Mouse (Mus musculus) liver, adult 2 months (tissue): ENCODE data around the gene Sptssb. TPM values are rescaled to one million over a fixed set of nuclear protein-coding genes. Genes with fewer than 3 reads are reported as not detected.

ENCODE experiments used
- DNase-seq: peaks from one replicate; pipeline ENCODE4 v3.0.0-alpha.2; 2011; ENCODE audit warnings: low read depth, low spot score; ENCODE audit errors: extremely low read depth
- H3K27ac ChIP-seq: fragments of 200-500 bp; replicated peaks from 2 replicates; pipeline ENCODE4 v1.5.1; 2012; ENCODE audit warnings: low read depth, mild to moderate bottlenecking, control low read depth, inconsistent platforms, low read length; ENCODE audit not compliant: insufficient read depth
- H3K27me3 ChIP-seq: fragments of 200-500 bp; 2 replicates; pipeline ENCODE4 v1.6.1; 2012; ENCODE audit warnings: mild to moderate bottlenecking, moderate library complexity, low read length, inconsistent platforms; ENCODE audit not compliant: control insufficient read depth, insufficient read depth
- H3K36me3 ChIP-seq: fragments of 200-500 bp; 2 replicates; pipeline ENCODE4 v1.6.1; 2012; ENCODE audit warnings: low read length, inconsistent platforms; ENCODE audit not compliant: control insufficient read depth, insufficient read depth
- H3K4me1 ChIP-seq: fragments of 200-500 bp; 2 replicates; pipeline ENCODE4 v1.6.1; 2011; ENCODE audit warnings: low read length; ENCODE audit not compliant: control insufficient read depth, insufficient read depth
- H3K4me3 ChIP-seq: fragments of 200-500 bp; 2 replicates; pipeline ENCODE4 v1.5.1; 2011; ENCODE audit warnings: low read depth, mild to moderate bottlenecking, control low read depth, low read length, moderate library complexity; ENCODE audit not compliant: insufficient read depth
- H3K79me2 ChIP-seq: fragments of 200-500 bp; 2 replicates; pipeline ENCODE4 v1.6.1; 2012; ENCODE audit warnings: inconsistent platforms, mild to moderate bottlenecking, low read length, moderate library complexity; ENCODE audit not compliant: control insufficient read depth, insufficient read depth
- H3K9ac ChIP-seq: fragments of 200-500 bp; 2 replicates; pipeline ENCODE4 v1.6.1; 2012; ENCODE audit warnings: low read depth, mild to moderate bottlenecking, control low read depth, inconsistent platforms, low read length
- CTCF ChIP-seq: fragments of 200-500 bp; IDR thresholded peaks from 2 replicates; pipeline ENCODE4 v1.5.1; 2011; ENCODE audit warnings: low read depth, low read length, control low read depth
- POLR2A ChIP-seq: fragments of 200-500 bp; IDR thresholded peaks from 2 replicates; pipeline ENCODE4 v1.6.1; 2011; ENCODE audit warnings: low read length, control low read depth; ENCODE audit not compliant: insufficient read depth; ENCODE audit errors: extremely low read depth
- WGBS: fragments of 180-500 bp; shearing (Covaris S2); methylation state at CpG from one replicate; pipeline ENCODE4 v1.1.7; 2018; 5-methylcytosine and 5-hydroxymethylcytosine counted together
- polyA plus RNA-seq: library from polyadenylated mRNA; depleted of rRNA; stranded (reverse); fragments of >200 nt; gene quantifications from 2 replicates; pipeline ENCODE4 v1.2.3, GENCODE M21; 2012; rRNA removed
- total RNA-seq: library from RNA; depleted of rRNA; stranded (reverse); fragments of >200 nt; gene quantifications from 2 replicates; pipeline ENCODE4 v1.2.3, GENCODE M21; 2014; rRNA removed

Sptssb gene
- 0.18 and 0.20 TPM in 2 replicates for total RNA-seq
- 0.64 TPM in 1 of 2 replicates, not detected in the other for polyA plus RNA-seq

DNA sequence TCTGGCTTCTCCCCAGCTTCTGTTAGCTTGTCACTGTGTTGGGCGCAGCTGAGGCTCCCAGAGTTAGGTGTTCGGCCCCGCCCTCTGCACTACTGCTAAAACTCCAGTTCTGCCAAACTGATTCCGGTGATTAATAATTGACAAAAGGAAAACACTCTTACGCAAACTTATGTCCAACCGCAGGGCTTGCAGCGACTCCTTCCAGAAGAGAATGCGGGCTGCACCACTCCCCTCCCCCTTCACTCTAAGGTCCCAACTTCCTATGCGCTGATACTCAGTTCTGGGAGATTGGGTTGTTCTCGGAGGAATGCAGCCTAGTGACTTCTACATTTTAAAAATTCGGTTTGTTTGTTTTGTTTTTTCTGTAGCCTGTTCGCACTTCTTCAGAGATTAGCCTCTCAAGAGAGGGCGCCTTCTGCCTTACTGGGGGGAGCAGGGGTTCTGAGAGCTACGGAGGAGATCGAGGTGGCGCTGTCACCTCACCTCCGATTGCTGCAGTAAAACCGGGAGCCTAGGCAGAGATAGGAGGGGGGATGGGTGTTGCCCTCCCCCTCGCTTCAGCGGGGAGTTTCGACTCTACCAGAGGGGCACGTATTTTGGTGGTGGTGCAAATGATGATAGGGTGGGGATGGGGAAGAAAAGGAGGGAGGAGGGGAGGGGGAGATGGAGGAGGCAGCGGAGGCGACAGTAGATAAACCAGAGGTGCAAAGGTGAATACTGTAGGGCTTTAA lies at the start of gene Sptssb:
Sptssb (minus strand) TSS at position 83 of the 731 bp plus-strand sequence.
- WGBS = 1% methylated on average over 24 of the region's 24 CpGs
- DNase-seq = peak; percentile 93

GRCm38 (mm10) chr3:69908074-69908473 lies 48.3 kb upstream of the Sptssb start:
- H3K27ac ChIP-seq = no peak overlapping the region

More for the DNA sequence above, at the start of gene Sptssb:
- Histone ChIP-seq H3K9ac (peak within 1 kb of the TSS; percentile 21), H3K36me3 (no peaks in the 10 kb centered on the region), H3K27me3 (no peaks in the 10 kb centered on the region), H3K4me1 (peaks cover 9% of the 10 kb centered on the region; the same call in 1 of the 2 replicates), H3K79me2 (no peaks in the 10 kb centered on the region), H3K27ac (no peak within 1 kb of the TSS), H3K4me3 (peak within 1 kb of the TSS; percentile 37; the same call in 1 of the 2 replicates)
- no peak for TF ChIP-seq CTCF
- no peak for TF ChIP-seq POLR2A

GRCm38 (mm10) chr3:69907564-69907963 lies 47.8 kb upstream of the Sptssb start:
- TF ChIP-seq POLR2A = no peak
- TF ChIP-seq CTCF = no peak
- WGBS = 46% methylated on average over 6 of the region's 6 CpGs
- Histone ChIP-seq H3K9ac (no peak overlapping the region), H3K27me3 (no peaks in the 10 kb centered on the region), H3K4me1 (no peaks in the 10 kb centered on the region), H3K4me3 (no peak overlapping the region), H3K27ac (no peak overlapping the region), H3K79me2 (no peaks in the 10 kb centered on the region), H3K36me3 (no peaks in the 10 kb centered on the region)
- DNase-seq = no peak

More at GRCm38 (mm10) chr3:69908074-69908473, 48.3 kb upstream of the Sptssb start:
- DNase-seq = peak; percentile 24
- Histone ChIP-seq H3K4me3 (no peak overlapping the region), H3K79me2 (no peaks in the 10 kb centered on the region), H3K4me1 (no peaks in the 10 kb centered on the region), H3K9ac (no peak overlapping the region), H3K36me3 (no peaks in the 10 kb centered on the region), H3K27me3 (no peaks in the 10 kb centered on the region)
- TF ChIP-seq POLR2A (no peak), CTCF (0 out of 2 replicates have a peak, but pooled peaks have one; percentile 15)
- 48% methylated on average over 4 of the region's 4 CpGs for WGBS

DNA sequence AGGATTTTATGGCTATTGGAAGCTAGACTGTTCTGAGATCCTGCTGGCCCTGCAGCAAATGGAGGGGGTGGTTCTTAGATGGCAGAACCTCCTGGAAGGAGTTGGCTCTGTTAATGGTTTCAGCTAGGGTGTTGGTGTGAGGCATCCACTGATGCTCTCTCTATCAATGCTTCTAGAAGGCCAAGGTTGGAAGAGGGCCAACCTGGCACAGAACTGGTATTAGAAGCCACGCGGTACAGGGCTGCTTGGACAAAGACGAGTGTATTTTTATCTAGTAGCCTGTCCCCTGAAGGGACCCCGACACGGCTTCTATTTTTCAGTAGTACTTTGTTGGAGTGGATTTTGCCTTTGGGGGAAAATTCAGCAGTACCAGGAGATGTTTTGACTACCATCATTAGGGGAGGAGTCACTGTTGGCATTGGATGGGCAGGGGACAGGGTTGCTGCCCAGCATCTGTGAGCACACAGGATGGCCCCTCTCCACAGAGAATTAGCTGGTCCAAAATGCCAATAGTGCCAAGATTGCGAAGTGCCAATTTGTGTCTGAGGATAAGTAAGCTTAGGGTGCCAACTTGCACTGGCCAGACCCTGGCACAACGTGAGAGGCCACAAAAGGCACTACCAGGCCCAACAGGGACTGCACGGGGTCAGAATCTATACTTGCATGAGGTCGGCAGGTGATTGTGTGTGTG lies 43.2 kb upstream of the Sptssb start:
- no peak overlapping the region for H3K27ac ChIP-seq
- no peak for DNase-seq
- H3K4me3 ChIP-seq = no peak overlapping the region
- no peaks in the 10 kb centered on the region for H3K79me2 ChIP-seq
- WGBS = 72% methylated on average over 9 of the region's 9 CpGs
- no peak overlapping the region for H3K9ac ChIP-seq
- no peaks in the 10 kb centered on the region for H3K4me1 ChIP-seq
- no peaks in the 10 kb centered on the region for H3K36me3 ChIP-seq
- H3K27me3 ChIP-seq = no peaks in the 10 kb centered on the region
- TF ChIP-seq CTCF = no peak
- no peak for TF ChIP-seq POLR2A

DNA sequence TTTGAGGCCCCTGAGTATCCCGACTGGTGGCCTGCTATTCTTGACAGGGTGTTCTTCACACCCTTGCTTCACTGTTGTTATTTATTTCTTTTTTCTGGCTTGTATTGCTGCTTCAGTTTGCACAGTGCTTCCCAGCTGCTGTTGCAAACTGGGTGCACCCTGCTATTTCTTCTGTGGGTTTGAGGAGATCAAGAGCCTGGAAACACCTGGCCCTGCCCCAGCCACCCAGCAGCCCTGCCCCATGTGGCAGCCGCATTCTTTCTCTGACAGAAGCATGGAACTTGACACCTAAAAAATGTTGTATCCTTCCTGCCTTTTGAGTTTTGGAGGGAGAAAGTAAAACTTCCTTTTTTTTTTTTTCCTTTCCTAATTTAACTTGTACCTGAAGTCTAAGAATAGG lies 42.6 kb upstream of the Sptssb start:
- TF ChIP-seq POLR2A = no peak
- TF ChIP-seq CTCF = no peak
- H3K4me3 ChIP-seq = no peak overlapping the region
- H3K9ac ChIP-seq = no peak overlapping the region
- no peaks in the 10 kb centered on the region for H3K36me3 ChIP-seq
- WGBS = 73% methylated on average over 2 of the region's 2 CpGs
- DNase-seq = no peak
- H3K4me1 ChIP-seq = no peaks in the 10 kb centered on the region
- H3K79me2 ChIP-seq = no peaks in the 10 kb centered on the region
- no peak overlapping the region for H3K27ac ChIP-seq
- H3K27me3 ChIP-seq = no peaks in the 10 kb centered on the region

DNA sequence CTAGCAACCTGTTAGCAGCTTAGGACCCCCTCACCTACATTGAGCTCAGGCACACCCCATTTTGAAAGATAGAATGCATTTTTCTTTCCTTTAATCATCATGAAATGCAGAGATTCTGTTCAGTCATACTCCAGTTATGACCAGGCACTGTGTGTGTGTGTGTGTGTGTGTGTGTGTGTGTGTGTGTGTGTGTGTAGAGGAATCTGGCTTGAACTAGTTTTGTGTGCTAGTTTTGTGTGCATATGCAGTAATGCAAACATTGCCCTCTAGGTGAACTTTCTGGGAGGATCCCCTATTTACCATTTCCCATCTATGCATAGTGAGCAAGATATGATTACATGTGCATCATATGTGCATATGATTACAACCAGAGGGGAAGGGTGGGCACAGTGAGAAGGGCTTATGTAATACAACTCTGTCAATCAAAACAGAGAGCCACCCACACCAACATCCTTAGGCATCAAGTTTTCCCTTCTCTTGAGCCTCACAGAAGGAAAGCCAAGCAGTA lies 42.2 kb upstream of the Sptssb start:
- DNase-seq = no peak
- TF ChIP-seq POLR2A = no peak
- TF ChIP-seq CTCF = no peak
- Histone ChIP-seq H3K27me3 (no peaks in the 10 kb centered on the region), H3K4me3 (no peak overlapping the region), H3K4me1 (no peaks in the 10 kb centered on the region), H3K36me3 (no peaks in the 10 kb centered on the region), H3K9ac (no peak overlapping the region), H3K79me2 (no peaks in the 10 kb centered on the region), H3K27ac (no peak overlapping the region)
